Mouse (Mus musculus) CD4-positive, CD25-positive, alpha-beta regulatory T cell, adult 9 weeks (primary cell): ENCODE data around the gene Rab28. TPM values are rescaled to one million over a fixed set of nuclear protein-coding genes. Genes with fewer than 3 reads are reported as not detected.

ENCODE experiments used
- polyA plus RNA-seq: library from polyadenylated mRNA; unstranded; fragments of 100-300 nt; shearing (Covaris generic); gene quantifications from one replicate; pipeline ENCODE4 v1.2.1, GENCODE M21; 2017

The Rab28 gene
- polyA plus RNA-seq, result 39.5 TPM

DNA sequence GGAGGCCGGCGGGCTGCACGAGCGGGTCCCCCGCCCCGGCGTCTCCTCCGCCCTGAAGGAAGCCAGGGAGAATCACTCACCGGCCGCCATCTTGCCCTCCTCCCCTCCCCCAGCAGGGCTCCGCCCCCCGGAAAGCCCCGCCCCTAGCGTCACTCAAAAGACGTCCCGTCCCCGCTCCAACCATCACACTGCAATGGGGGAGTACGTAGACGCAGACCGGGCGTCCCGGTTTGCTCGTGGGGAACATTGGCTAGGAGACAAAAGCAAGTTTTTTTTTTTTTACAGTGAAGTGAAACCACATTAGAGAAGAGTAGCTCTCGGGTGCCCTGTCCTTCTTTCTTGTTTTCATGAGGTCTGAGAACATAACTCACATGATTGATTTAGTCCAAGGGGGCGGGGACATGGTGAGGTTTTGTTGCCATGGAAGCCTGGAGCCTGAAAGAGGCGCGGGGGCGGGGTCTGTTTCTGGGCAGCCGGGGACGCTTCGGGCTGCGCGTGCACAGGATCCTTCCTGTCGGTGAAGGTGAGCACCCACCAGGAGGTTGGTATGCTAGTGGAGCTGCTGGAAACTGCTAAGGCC is at the start of gene Rab28:
Rab28 (minus strand) TSS at position 107 of the 580 bp plus-strand sequence.

Other genes starting within 250 kb of the Rab28 start
- gene Nkx3-2, start 56.3 kb upstream of the Rab28 start, polyA plus RNA-seq, result not detected
- 17.3 TPM for gene Bod1l, start 136.2 kb upstream of the Rab28 start, polyA plus RNA-seq